Mouse (Mus musculus) C2C12 (cell line): ENCODE data around the gene Tst. TPM values are rescaled to one million over a fixed set of nuclear protein-coding genes. Genes with fewer than 3 reads are reported as not detected.

ENCODE experiments used
- H3K27me3 ChIP-seq: one replicate; pipeline ENCODE4 v1.6.1; 2011; ENCODE audit not compliant: control insufficient read depth, insufficient read depth, insufficient read length
- H3K36me3 ChIP-seq: one replicate; pipeline ENCODE4 v1.6.1; 2011; ENCODE audit not compliant: control insufficient read depth, insufficient read depth
- H3K4me3 ChIP-seq: one replicate; pipeline ENCODE4 v1.5.1; 2011; ENCODE audit warnings: mild to moderate bottlenecking, control low read depth; ENCODE audit not compliant: poor library complexity, insufficient read depth, severe bottlenecking
- H3K79me2 ChIP-seq: one replicate; pipeline ENCODE4 v1.6.1; 2011; ENCODE audit not compliant: control insufficient read depth, insufficient read depth
- H3K79me3 ChIP-seq: one replicate; pipeline ENCODE4 v1.6.1; 2011; ENCODE audit warnings: low read depth, control low read depth
- H3ac ChIP-seq: one replicate; pipeline ENCODE3; 2011; ENCODE audit warnings: low read depth; ENCODE audit not compliant: control insufficient read depth, insufficient read length
- CEBPB ChIP-seq: IDR thresholded peaks from one replicate; pipeline ENCODE4 v1.6.1; 2011; ENCODE audit warnings: low read depth, mild to moderate bottlenecking, control low read depth, moderate library complexity
- CTCF ChIP-seq: IDR thresholded peaks from one replicate; pipeline ENCODE4 v1.5.1; 2011; ENCODE audit not compliant: control insufficient read depth, insufficient read depth, insufficient read length
- FOSL1 ChIP-seq: IDR thresholded peaks from one replicate; pipeline ENCODE4 v1.8.0; 2011; ENCODE audit warnings: mild to moderate bottlenecking, low read length; ENCODE audit not compliant: poor library complexity, insufficient read depth, severe bottlenecking
- MAX ChIP-seq: IDR thresholded peaks from one replicate; pipeline ENCODE4 v1.6.1; 2011; ENCODE audit warnings: mild to moderate bottlenecking, control low read depth
- MYOD1 ChIP-seq: IDR thresholded peaks from one replicate; pipeline ENCODE4 v1.6.1; 2011; ENCODE audit warnings: low read depth; ENCODE audit not compliant: control insufficient read depth, insufficient read length
- MYOG ChIP-seq: IDR thresholded peaks from one replicate; pipeline ENCODE4 v1.6.1; 2011; ENCODE audit not compliant: control insufficient read depth, insufficient read length; ENCODE audit errors: extremely low read depth
- USF1 ChIP-seq: IDR thresholded peaks from one replicate; pipeline ENCODE4 v1.6.1; 2011; ENCODE audit warnings: low read depth, mild to moderate bottlenecking, control low read depth, moderate library complexity
- polyA plus RNA-seq: library from polyadenylated mRNA; unstranded; fragments of >200 nt; fragmentation: generic; extraction: Trizol; gene quantifications from one replicate; pipeline ENCODE4 v1.2.1, GENCODE M21; 2012; ENCODE audit warnings: missing spikeins

Gene Tst
- polyA plus RNA-seq, 1 experiment, result 21.4 TPM

DNA sequence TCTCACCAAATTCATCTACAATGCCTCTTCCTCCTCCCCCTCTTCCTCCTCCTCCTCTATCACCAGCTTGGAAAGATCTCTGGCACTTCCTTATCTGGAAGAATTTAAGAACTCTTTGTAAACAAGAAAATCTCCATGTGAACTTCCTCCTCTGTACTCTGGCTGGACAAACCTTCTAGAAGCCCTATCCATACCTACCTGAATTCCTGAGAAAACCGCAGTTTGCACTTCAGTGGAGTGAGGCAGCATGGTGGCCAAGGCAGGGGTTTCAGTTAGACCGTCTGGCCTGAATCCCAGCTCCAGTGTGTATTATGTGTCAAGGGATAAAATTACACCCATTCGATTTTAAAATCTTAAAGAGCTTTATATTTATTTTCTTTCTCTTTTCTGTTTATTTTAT lies 32.9 kb downstream of the Tst start:
- H3K79me2 ChIP-seq, result no peaks in the 10 kb centered on the region
- H3K79me3 ChIP-seq, result no peaks in the 10 kb centered on the region
- no peak overlapping the region for H3ac ChIP-seq
- H3K27me3 ChIP-seq, result peaks cover 44% of the 10 kb centered on the region
- H3K4me3 ChIP-seq, result no peak overlapping the region
- H3K36me3 ChIP-seq, result no peaks in the 10 kb centered on the region
- TF ChIP-seq FOSL1 (no peak), CEBPB (no peak)

DNA sequence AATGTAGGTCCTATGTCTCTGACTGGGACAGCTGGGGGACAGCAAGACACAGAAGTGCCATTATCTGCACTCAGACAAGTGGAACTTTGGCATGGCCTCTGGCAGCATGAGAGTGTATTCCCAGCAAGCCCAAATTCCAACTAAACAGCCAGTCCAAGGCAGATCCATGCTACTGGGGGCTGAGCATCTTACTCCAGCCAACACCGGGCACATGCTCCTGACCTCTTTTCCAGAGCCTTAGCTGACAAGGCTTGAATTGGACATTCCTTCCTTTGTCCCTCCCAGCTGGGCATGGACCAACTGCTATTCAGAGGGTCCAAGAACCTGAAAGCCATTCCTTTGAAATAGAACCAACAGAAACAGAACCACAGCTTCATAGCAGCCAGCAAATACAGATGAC lies 36.1 kb downstream of the Tst start:
- TF ChIP-seq CEBPB (no peak), MYOD1 (no peak), CTCF (no peak), MYOG (no peak), FOSL1 (no peak), MAX (no peak), USF1 (no peak)
- H3K4me3 ChIP-seq, result no peak overlapping the region
- H3K79me3 ChIP-seq, result no peaks in the 10 kb centered on the region
- peaks cover 35% of the 10 kb centered on the region for H3K27me3 ChIP-seq
- no peaks in the 10 kb centered on the region for H3K79me2 ChIP-seq
- H3K36me3 ChIP-seq, result no peaks in the 10 kb centered on the region
- no peak overlapping the region for H3ac ChIP-seq

DNA sequence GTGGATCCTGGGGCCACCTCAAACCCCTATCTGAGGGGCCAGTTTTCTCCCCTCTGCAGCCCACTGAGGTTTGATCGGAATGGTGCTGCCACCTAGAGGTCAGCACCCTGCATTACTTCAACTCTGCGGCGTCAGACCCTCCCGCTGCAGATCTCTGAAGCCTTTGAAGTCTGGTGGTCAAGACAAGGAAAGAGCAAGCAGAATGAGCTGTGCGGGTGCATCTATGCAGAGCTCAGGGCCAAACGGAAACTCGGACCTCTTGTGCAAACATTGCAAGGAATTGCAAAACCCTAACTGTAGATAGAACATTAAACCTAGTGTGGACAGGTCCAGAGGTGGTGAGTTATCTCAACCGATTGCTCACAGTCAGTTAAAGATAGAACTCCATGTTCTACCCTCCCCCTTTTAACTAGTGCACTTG lies 36.8 kb downstream of the Tst start:
- TF ChIP-seq FOSL1 (no peak), MYOG (no peak), USF1 (no peak), CEBPB (peak; percentile 18), CTCF (peak; percentile 84), MYOD1 (no peak), MAX (no peak)
- peaks cover 36% of the 10 kb centered on the region for H3K27me3 ChIP-seq
- no peak overlapping the region for H3ac ChIP-seq
- H3K4me3 ChIP-seq, result no peak overlapping the region
- H3K36me3 ChIP-seq, result no peaks in the 10 kb centered on the region
- no peaks in the 10 kb centered on the region for H3K79me3 ChIP-seq
- no peaks in the 10 kb centered on the region for H3K79me2 ChIP-seq

DNA sequence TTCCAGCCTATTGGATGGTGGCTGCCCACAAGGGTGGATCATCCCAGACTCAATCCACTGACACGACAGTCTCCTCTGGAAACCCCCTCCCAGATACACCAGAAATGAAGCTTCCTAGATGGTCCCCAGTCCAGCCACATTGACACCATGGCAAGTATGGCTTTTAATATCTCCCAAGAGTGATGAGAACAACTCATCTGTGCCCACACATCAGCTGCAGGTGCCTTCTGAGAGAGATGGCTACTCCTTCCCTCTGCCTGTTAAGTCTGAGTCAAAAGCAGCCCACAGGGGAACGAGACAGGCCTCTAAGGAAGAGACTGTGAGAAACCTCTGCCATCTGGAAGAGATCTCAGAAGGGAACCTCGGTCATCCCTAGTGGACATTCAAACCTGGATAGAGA lies 37.9 kb downstream of the Tst start:
- TF ChIP-seq CEBPB (no peak), CTCF (no peak), MYOD1 (no peak), MYOG (no peak), USF1 (no peak), FOSL1 (no peak), MAX (no peak)
- no peaks in the 10 kb centered on the region for H3K36me3 ChIP-seq
- peaks cover 34% of the 10 kb centered on the region for H3K27me3 ChIP-seq
- no peak overlapping the region for H3ac ChIP-seq
- no peak overlapping the region for H3K4me3 ChIP-seq
- H3K79me3 ChIP-seq, result no peaks in the 10 kb centered on the region
- H3K79me2 ChIP-seq, result no peaks in the 10 kb centered on the region

DNA sequence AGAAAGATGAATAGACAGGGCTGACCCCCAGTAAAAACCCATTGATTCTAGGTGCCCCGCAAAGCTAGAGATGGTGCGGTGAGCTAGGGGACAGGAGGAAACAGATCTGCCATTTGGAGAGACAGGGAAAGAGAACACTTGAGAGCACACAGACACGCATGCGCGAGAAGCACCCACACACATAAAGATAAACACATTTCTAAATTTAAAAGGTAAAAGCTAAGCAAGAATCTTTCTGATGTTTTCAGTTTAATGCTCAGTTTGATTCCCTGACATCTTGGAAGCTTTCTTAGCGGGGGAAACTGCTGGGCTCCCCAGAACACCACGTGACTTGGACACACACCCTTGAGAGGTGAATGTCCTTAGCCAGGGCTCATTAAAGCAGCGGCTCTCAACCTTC lies 38.8 kb downstream of the Tst start:
- Histone ChIP-seq H3K36me3 (no peaks in the 10 kb centered on the region), H3K79me3 (no peaks in the 10 kb centered on the region), H3ac (no peak overlapping the region), H3K27me3 (peaks cover 34% of the 10 kb centered on the region), H3K4me3 (no peak overlapping the region), H3K79me2 (no peaks in the 10 kb centered on the region)
- TF ChIP-seq MYOG (no peak), MYOD1 (no peak), CEBPB (no peak), FOSL1 (no peak), CTCF (no peak), USF1 (peak; percentile 49), MAX (no peak)

DNA sequence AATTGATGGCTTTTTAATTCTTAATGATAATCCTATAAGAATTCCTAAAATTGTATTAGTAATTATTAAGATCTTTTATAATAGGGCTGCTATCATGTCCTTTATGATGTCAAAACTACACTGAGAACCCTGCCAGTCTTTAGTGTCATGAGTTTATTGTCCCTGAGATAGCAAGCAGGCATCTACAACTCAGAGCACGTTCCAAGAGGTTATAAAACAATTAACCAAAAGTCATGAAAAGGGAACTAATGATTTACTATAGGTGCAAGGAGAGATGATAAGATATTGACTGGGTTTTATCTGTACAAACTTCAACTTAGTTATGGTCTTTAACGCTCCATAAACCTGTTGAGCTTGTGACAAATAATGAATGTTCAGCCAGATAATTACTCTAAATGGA lies 39.8 kb downstream of the Tst start:
- Histone ChIP-seq H3ac (no peak overlapping the region), H3K79me3 (no peaks in the 10 kb centered on the region), H3K4me3 (no peak overlapping the region), H3K36me3 (no peaks in the 10 kb centered on the region), H3K27me3 (peaks cover 34% of the 10 kb centered on the region), H3K79me2 (no peaks in the 10 kb centered on the region)
- TF ChIP-seq CTCF (no peak), MAX (no peak), MYOD1 (no peak), MYOG (no peak), FOSL1 (no peak), CEBPB (no peak)
